Mouse (Mus musculus) midbrain, postnatal 0 days (tissue): ENCODE measurements at regions not wholly inside any gene's neighbourhood (a gene's known extent, or its start where the extent isn't known, plus 50 kb on each side); places are given as distances from the start of the nearest gene placed in this dataset.

Experiments used
- ATAC-seq: fragments of 200-750 bp; cut with Nextera tagmentation; 2 replicates; pipeline ENCODE4 v1.8.0; 2017; ENCODE audit warnings: moderate number of reproducible peaks, mild to moderate bottlenecking, moderate TSS enrichment, moderate library complexity; ENCODE audit not compliant: low FRiP score
- DNase-seq: peaks from one replicate; pipeline ENCODE4 v3.0.0-alpha.2; 2015; ENCODE audit warnings: low spot score
- H3K27ac ChIP-seq: fragments of 300-500 bp; sonication (generic); 2 replicates; pipeline ENCODE4 v1.5.1; 2014; ENCODE audit warnings: low read depth, mild to moderate bottlenecking, low read length, mixed read lengths
- H3K27me3 ChIP-seq: fragments of 300-500 bp; sonication (generic); 2 replicates; pipeline ENCODE4 v1.6.1; 2014; ENCODE audit warnings: low read length, control low read depth, mixed read lengths; ENCODE audit not compliant: insufficient read depth
- H3K36me3 ChIP-seq: fragments of 300-500 bp; sonication (generic); 2 replicates; pipeline ENCODE4 v1.6.1; 2014; ENCODE audit warnings: low read length, control low read depth, mixed read lengths; ENCODE audit not compliant: insufficient read depth
- H3K4me1 ChIP-seq: fragments of 300-500 bp; sonication (generic); 2 replicates; pipeline ENCODE4 v1.6.1; 2014; ENCODE audit warnings: mild to moderate bottlenecking, control low read depth, antibody characterized with exemption, low read length, mixed read lengths; ENCODE audit not compliant: insufficient read depth
- H3K4me2 ChIP-seq: fragments of 300-500 bp; sonication (generic); 2 replicates; pipeline ENCODE4 v1.6.1; 2014; ENCODE audit warnings: low read depth, mild to moderate bottlenecking, low read length, mixed read lengths; ENCODE audit not compliant: poor library complexity, severe bottlenecking
- H3K4me3 ChIP-seq: fragments of 300-500 bp; sonication (generic); 2 replicates; pipeline ENCODE4 v1.5.1; 2014; ENCODE audit warnings: low read depth, mild to moderate bottlenecking, low read length, moderate library complexity
- H3K9ac ChIP-seq: fragments of 300-500 bp; sonication (generic); replicated peaks from 2 replicates; pipeline ENCODE4 v1.6.1; 2014; ENCODE audit warnings: mild to moderate bottlenecking, low read length, moderate library complexity, mixed read lengths; ENCODE audit not compliant: poor library complexity, severe bottlenecking
- H3K9me3 ChIP-seq: fragments of 300-500 bp; sonication (generic); 2 replicates; pipeline ENCODE4 v1.6.1; 2016; ENCODE audit warnings: low read length, control low read depth
- CTCF ChIP-seq: IDR thresholded peaks from 2 replicates; pipeline ENCODE4 v1.5.1; 2016; ENCODE audit warnings: antibody characterized with exemption, mild to moderate bottlenecking
- WGBS: fragments of 180-500 bp; shearing (Covaris S2); extraction: QIAGEN DNeasy Blood & Tissue Kit; methylation state at CpG from one replicate; pipeline ENCODE4 v1.1.7; 2014; 5-methylcytosine and 5-hydroxymethylcytosine counted together

DNA sequence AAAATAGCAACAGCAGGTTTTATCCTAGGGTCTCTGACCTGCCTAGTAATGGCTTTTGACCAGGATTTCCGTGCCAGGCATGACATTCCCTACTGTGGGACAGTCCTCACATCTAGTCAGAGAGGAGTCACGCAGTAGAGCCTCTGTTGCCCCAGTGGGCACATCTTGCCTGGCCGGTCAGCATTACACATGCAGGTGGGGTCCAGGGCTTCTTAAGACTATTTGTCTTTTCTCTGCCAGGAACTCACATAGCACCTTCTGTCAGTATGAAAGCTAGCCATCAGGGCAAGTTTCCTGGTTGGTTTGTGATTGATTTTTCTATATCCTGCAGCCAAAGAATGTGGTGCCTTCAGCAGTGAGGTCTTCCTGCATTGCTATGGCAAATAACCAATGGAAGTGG lies 155.0 kb downstream of the Pten start:
- no peak for DNase-seq
- H3K4me2 ChIP-seq, result no peak overlapping the region
- no peaks in the 10 kb centered on the region for H3K9me3 ChIP-seq
- no peak for TF ChIP-seq CTCF
- no peak overlapping the region for H3K9ac ChIP-seq
- H3K4me3 ChIP-seq, result no peak overlapping the region
- H3K27ac ChIP-seq, result no peak overlapping the region
- H3K27me3 ChIP-seq, result 0 out of 2 replicates have a peak, but pooled peaks cover 3% of the 10 kb centered on the region
- WGBS, result 90% methylated on average over 3 of the region's 3 CpGs
- H3K4me1 ChIP-seq, result no peaks in the 10 kb centered on the region
- no peak for ATAC-seq
- H3K36me3 ChIP-seq, result no peaks in the 10 kb centered on the region

DNA sequence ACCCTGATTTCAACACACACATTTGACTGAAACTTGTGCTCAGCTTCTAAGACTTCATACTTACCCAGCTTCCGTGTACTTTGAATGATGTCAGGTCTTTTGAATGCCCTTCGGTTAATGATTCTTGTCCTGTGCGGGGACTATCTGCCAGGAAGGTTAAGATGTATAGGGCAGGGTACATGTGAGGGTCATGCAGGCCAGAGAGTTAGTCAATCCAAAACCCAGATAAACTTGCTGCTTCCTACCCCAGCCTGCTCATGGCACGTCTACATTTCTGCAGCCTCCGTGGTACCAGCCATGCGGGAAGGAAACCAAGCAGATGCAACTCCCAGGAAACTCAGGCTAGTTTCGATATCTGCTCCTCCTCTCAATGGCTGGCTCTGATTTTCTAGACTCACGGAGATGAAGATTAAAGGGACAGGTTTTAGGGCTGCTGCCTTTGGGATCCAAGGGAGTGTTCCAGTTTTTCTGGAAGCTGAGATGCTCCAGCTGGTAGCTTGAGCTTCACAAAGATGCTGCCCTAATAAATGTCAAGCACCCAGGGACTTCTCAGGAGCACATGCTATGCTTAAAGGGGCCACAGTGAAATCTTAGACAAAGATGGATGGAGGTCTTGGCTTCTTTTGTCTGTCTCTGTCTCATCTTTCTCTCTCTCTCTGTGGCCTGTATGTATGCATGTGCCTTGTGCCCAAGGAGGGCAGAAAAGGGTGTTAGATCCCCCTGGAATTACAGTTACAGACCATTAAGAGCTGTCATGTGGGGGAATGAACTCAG lies 159.4 kb downstream of the Pten start:
- Histone ChIP-seq H3K9me3 (no peaks in the 10 kb centered on the region), H3K4me3 (no peak overlapping the region), H3K4me2 (no peak overlapping the region), H3K27ac (no peak overlapping the region), H3K4me1 (no peaks in the 10 kb centered on the region), H3K36me3 (no peaks in the 10 kb centered on the region), H3K9ac (no peak overlapping the region), H3K27me3 (0 out of 2 replicates have a peak, but pooled peaks cover 3% of the 10 kb centered on the region)
- ATAC-seq (no peak), DNase-seq (no peak)
- 94% methylated on average over 8 of the region's 8 CpGs for WGBS
- TF ChIP-seq CTCF, result no peak

DNA sequence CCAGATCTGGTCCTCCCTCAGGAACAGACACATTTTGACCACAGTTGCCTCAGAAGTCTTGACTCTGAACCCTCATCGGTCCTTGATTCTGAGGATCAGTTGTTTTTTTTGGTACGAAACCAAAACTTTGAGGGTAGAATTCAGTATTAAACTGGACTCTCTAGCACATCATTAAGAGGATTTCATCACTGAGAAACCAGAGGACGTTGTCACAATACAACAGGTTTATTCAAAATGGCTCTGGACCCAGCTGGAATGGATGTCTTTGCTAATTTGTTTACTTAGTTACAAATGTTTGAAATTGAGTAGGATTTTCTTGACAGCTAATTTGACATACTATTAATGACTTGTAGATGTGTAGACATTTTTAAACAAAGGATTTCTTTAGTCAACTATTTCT lies 163.7 kb downstream of the Pten start:
- Histone ChIP-seq H3K27ac (no peak overlapping the region), H3K36me3 (no peaks in the 10 kb centered on the region), H3K4me3 (no peak overlapping the region), H3K4me2 (no peak overlapping the region), H3K4me1 (no peaks in the 10 kb centered on the region), H3K9ac (no peak overlapping the region), H3K9me3 (no peaks in the 10 kb centered on the region), H3K27me3 (no peaks in the 10 kb centered on the region)
- ATAC-seq, result no peak
- TF ChIP-seq CTCF, result no peak
- 88% methylated on average over 3 of the region's 3 CpGs for WGBS
- no peak for DNase-seq

DNA sequence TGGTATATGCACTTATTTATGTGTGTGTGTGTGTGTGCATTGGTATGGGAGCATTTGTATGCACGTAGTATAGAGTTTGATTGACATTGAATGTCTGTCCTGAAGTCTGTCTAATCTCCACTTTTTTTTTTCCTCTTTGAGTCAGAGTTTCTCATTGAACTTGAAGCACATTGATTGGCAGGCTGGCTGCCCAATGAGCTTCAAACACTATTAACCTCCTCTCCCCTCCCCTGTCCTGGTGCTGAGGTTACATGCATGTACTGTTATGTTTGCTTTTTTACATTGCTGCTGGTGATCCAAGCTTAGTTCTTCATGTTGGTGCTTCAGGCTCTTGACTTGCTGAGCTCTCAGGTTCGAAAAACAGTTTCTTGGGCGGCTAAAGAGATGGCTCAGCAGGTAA lies 166.6 kb downstream of the Pten start:
- Histone ChIP-seq H3K9ac (no peak overlapping the region), H3K9me3 (no peaks in the 10 kb centered on the region), H3K27me3 (no peaks in the 10 kb centered on the region), H3K4me2 (no peak overlapping the region), H3K4me3 (no peak overlapping the region), H3K36me3 (no peaks in the 10 kb centered on the region), H3K27ac (no peak overlapping the region), H3K4me1 (no peaks in the 10 kb centered on the region)
- ATAC-seq (no peak), DNase-seq (no peak)
- 83% methylated on average over 3 of the region's 3 CpGs for WGBS
- TF ChIP-seq CTCF, result no peak

DNA sequence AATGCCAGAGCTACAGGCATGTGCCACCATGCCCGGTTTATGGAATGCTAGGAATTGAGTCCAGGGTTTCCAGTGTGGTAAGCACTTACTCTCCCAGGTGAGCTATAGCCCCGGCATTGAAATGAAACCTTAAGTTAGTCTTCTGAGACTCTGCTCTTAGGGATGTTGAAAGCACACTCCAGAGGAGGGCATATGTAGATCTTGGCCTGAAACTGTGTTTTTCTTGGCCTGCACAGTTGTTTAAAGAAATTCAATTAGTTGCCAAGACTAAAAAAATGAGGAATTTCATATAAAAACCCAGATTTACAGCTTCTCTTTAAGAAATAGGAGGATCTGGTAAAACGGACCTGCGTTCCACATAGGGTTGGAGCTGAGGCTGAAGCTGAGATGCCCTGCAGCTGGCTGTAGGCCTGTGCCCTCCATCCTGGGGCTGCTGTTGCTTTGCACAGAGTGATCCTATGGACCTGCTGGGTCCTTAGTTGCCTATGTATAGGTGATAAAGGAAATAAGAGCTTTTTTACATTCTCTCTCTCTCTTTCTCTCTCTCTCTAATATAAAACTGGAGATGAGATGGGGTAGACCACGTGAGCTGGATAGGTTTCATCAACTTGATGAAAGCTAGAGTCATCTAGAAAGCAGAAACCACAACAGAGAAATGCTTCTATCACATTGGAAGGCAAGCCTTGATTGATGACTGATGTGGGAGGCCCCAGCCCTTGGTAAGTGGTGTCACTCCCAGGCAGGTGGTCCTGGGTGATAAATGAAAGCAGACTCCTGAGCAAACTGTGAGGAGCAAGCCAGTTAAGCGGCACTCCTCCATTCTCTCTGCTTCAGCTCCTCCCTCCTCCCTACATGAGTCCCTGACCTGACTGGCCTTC lies 168.6 kb downstream of the Pten start:
- TF ChIP-seq CTCF, result no peak
- Histone ChIP-seq H3K27me3 (no peaks in the 10 kb centered on the region), H3K9ac (no peak overlapping the region), H3K4me2 (no peak overlapping the region), H3K27ac (no peak overlapping the region), H3K4me1 (no peaks in the 10 kb centered on the region), H3K4me3 (no peak overlapping the region), H3K36me3 (no peaks in the 10 kb centered on the region), H3K9me3 (no peaks in the 10 kb centered on the region)
- ATAC-seq (no peak), DNase-seq (no peak)
- 79% methylated on average over 6 of the region's 6 CpGs for WGBS

DNA sequence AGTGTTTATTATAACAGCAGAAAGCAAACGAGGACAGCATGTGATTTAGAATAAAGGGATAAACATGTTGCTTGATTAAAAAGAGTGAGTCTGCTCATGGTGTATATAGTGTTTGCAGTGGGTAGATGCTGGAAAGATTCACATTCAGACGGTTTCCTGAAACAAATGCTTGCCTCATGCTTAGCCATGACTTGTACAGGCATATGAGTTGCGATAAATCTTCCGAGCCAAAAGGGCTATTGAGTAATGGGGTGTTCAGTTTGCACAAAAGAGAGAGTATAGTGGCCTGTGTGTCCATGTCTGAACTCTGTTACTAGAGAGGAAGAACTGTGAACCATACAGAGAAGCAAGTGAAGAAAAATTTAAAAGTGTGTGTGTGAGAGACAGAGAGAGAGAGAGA lies 169.3 kb downstream of the Pten start:
- Histone ChIP-seq H3K36me3 (no peaks in the 10 kb centered on the region), H3K27ac (no peak overlapping the region), H3K27me3 (no peaks in the 10 kb centered on the region), H3K9me3 (no peaks in the 10 kb centered on the region), H3K4me3 (no peak overlapping the region), H3K9ac (no peak overlapping the region), H3K4me1 (no peaks in the 10 kb centered on the region), H3K4me2 (no peak overlapping the region)
- ATAC-seq (no peak), DNase-seq (no peak)
- 85% methylated on average over 4 of the region's 4 CpGs for WGBS
- TF ChIP-seq CTCF, result no peak
